ENCODE assay signal across 8 mouse cellular contexts in the genomic region with DNA sequence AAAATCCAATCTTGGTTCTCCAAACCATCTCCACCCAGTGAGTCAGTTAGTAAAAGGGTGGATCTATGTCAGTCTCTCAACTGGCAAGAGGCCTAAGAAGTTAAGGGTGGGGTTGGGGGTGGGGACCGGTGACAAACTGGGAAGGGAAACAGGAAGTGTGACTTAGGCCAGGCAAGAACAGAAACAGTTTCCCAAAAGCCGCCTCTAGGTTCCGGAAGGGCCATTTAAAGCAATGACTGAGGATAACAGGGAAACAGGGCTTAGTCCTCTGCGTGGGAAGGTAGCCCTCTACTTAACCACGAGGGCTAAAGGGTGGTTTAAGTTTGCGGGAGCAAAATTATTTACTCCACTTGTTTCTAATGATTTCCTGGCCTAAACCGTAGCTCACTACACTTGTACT. TPM values are rescaled to one million over a fixed set of nuclear protein-coding genes. Genes with fewer than 3 reads are reported as not detected.
DNase-seq lines count a peak whose midpoint lies in the region; ATAC-seq and TF ChIP-seq lines count a peak whose summit lies in the region.

No protein-coding gene starts in this region.

- H3K36me3 ChIP-seq in forebrain, postnatal 0 days (ENCODE audit: insufficient read depth), result no peaks in the 10 kb centered on the region
- H3K36me3 ChIP-seq in hindbrain, embryonic 15.5 days, result no peaks in the 10 kb centered on the region
- peaks cover 18% of the 10 kb centered on the region for H3K36me3 ChIP-seq in liver, embryonic 12.5 days
- H3K36me3 ChIP-seq in myocyte (ENCODE audit: control insufficient read depth, insufficient read depth), result no peaks in the 10 kb centered on the region

- H3K4me1 ChIP-seq in forebrain, postnatal 0 days (ENCODE audit: insufficient read depth), result no peaks in the 10 kb centered on the region
- peaks cover 17% of the 10 kb centered on the region; the same call in 1 of the 2 replicates for H3K4me1 ChIP-seq in hindbrain, embryonic 15.5 days (replicated peaks)
- H3K4me1 ChIP-seq in liver, embryonic 12.5 days, result peaks cover 40% of the 10 kb centered on the region

- no peaks in the 10 kb centered on the region for H3K9me3 ChIP-seq in forebrain, postnatal 0 days (ENCODE audit: low read length)
- no peaks in the 10 kb centered on the region for H3K9me3 ChIP-seq in hindbrain, embryonic 15.5 days
- no peaks in the 10 kb centered on the region for H3K9me3 ChIP-seq in liver, embryonic 12.5 days (replicated peaks)

- peak overlapping the region; percentile 46; the same call in 1 of the 2 replicates for H3K27ac ChIP-seq in forebrain, postnatal 0 days (ENCODE audit: low read depth, low read length)
- H3K27ac ChIP-seq in hindbrain, embryonic 15.5 days (replicated peaks), result peak overlapping the region; percentile 65; the same call in 1 of the 2 replicates
- H3K27ac ChIP-seq in liver, embryonic 12.5 days, result peak overlapping the region; percentile 94

- H3K4me3 ChIP-seq in forebrain, postnatal 0 days (ENCODE audit: low read depth, low read length), result peak overlapping the region; percentile 67
- H3K4me3 ChIP-seq in hindbrain, embryonic 15.5 days, result peak overlapping the region; percentile 82
- peak overlapping the region; percentile 86 for H3K4me3 ChIP-seq in liver, embryonic 12.5 days
- peak overlapping the region; percentile 81 for H3K4me3 ChIP-seq in myocyte

- TF ChIP-seq POLR2A in myocyte (IDR thresholded peaks at IDR 0.05; ENCODE audit: insufficient read length, low read depth), result no peak

- H3ac ChIP-seq in myocyte (ENCODE audit: control insufficient read depth, insufficient read length), result peak overlapping the region; percentile 25

- ATAC-seq in forebrain, postnatal 0 days, result no peak
- ATAC-seq in hindbrain, embryonic 15.5 days (ENCODE audit: low FRiP score, low read depth), result no peak
- peak; percentile 85 for ATAC-seq in liver, embryonic 12.5 days

- H3K4me2 ChIP-seq in forebrain, postnatal 0 days (ENCODE audit: low read depth), result peak overlapping the region; percentile 71
- H3K4me2 ChIP-seq in hindbrain, embryonic 15.5 days, result peak overlapping the region; percentile 95
- peak overlapping the region; percentile 82 for H3K4me2 ChIP-seq in liver, embryonic 12.5 days
- peak overlapping the region; percentile 99 for H3K4me2 ChIP-seq in myocyte (ENCODE audit: low read depth)

- peaks cover 33% of the 10 kb centered on the region for H3K79me2 ChIP-seq in myocyte (ENCODE audit: control insufficient read depth, insufficient read depth)

- no peak for TF ChIP-seq CTCF in forebrain, postnatal 0 days (IDR thresholded peaks at IDR 0.05; ENCODE audit: low read depth)

- peak overlapping the region; percentile 68; the same call in 1 of the 2 replicates for H3K9ac ChIP-seq in forebrain, postnatal 0 days
- peak overlapping the region; percentile 62; the same call in 1 of the 2 replicates for H3K9ac ChIP-seq in hindbrain, embryonic 15.5 days
- H3K9ac ChIP-seq in liver, embryonic 12.5 days, result peak overlapping the region; percentile 92

- no peaks in the 10 kb centered on the region for H3K27me3 ChIP-seq in forebrain, postnatal 0 days (ENCODE audit: insufficient read depth, low read length)
- H3K27me3 ChIP-seq in hindbrain, embryonic 15.5 days, result no peaks in the 10 kb centered on the region
- no peaks in the 10 kb centered on the region for H3K27me3 ChIP-seq in liver, embryonic 12.5 days (replicated peaks)
- H3K27me3 ChIP-seq in myocyte (ENCODE audit: control insufficient read depth, insufficient read depth, insufficient read length), result no peaks in the 10 kb centered on the region

- peak; percentile 55 to 86 for DNase-seq in adrenal gland, adult (ENCODE audit: inconsistent age in 2 of 2, low spot score in 1 of 2)
- no peak for DNase-seq in adrenal gland, postnatal 4 days (ENCODE audit: low spot score in 2 of 2)
- DNase-seq in brain, adult 2 months (ENCODE audit: low read depth, low spot score), result peak; percentile 57
- DNase-seq in forebrain, postnatal 0 days, result no peak
- DNase-seq in cerebellum, adult 9-10 months, result no peak

- WGBS in forebrain, postnatal 0 days, result 30% methylated on average over 7 of the region's 7 CpGs
- 29% methylated on average over 7 of the region's 7 CpGs for WGBS in hindbrain, embryonic 15.5 days
- WGBS in liver, embryonic 12.5 days (ENCODE audit: insufficient replicate concordance), result 2% methylated on average over 7 of the region's 7 CpGs

TF ChIP-seq in myocyte, 11 proteins besides CTCF, POLR2A, EP300 and RAD21:
- TF ChIP-seq SRF (IDR thresholded peaks at IDR 0.05; ENCODE audit: control insufficient read depth, insufficient read length, low read depth), result peak; percentile 95
- TF ChIP-seq POLR2AphosphoS2 (IDR thresholded peaks at IDR 0.05; ENCODE audit: insufficient read length, low read depth), result no peak

RNA-seq across cellular contexts. Expression of gene Anxa7, which starts 1.1 kb away (rescaled TPM):
- total RNA-seq in adrenal gland, postnatal 4 days (2021), result 10 to 100 TPM; 81.0 to 81.8 TPM
- 36.7 and 43.0 TPM in 2 replicates for total RNA-seq in forebrain, postnatal 0 days (2014; rRNA removed)
- 20.9 and 21.2 TPM in 2 replicates for polyA plus RNA-seq in forebrain, postnatal 0 days (2015; fragmentation: Nextera tagmentation; extraction: Ambion mirVana)
- polyA plus RNA-seq in hindbrain, embryonic 15.5 days (2015; fragmentation: Nextera tagmentation; extraction: Ambion mirVana), result 15.8 and 20.6 TPM in 2 replicates
- 49.2 and 51.4 TPM in 2 replicates for polyA plus RNA-seq in liver, embryonic 12.5 days (2016; fragmentation: Nextera tagmentation; extraction: Ambion mirVana)
- polyA plus RNA-seq in myocyte (2012; fragmentation: generic; extraction: Trizol), result 75.0 TPM

RNA-seq across cellular contexts. Expression of gene Mss51, which starts 17.9 kb away (rescaled TPM):
- 1 to 10 TPM; 2.2 to 2.6 TPM for total RNA-seq in adrenal gland, postnatal 4 days (2021)
- total RNA-seq in forebrain, postnatal 0 days (2014; rRNA removed), result 0.14 and 0.15 TPM in 2 replicates
- not detected in 2 replicates for polyA plus RNA-seq in forebrain, postnatal 0 days (2015; fragmentation: Nextera tagmentation; extraction: Ambion mirVana)
- polyA plus RNA-seq in hindbrain, embryonic 15.5 days (2015; fragmentation: Nextera tagmentation; extraction: Ambion mirVana), result 0.39 and 0.67 TPM in 2 replicates
- polyA plus RNA-seq in liver, embryonic 12.5 days (2016; fragmentation: Nextera tagmentation; extraction: Ambion mirVana), result 0.48 and 0.57 TPM in 2 replicates
- 7.2 TPM for polyA plus RNA-seq in myocyte (2012; fragmentation: generic; extraction: Trizol)

RNA-seq across cellular contexts. Expression of gene Cfap70, which starts 26.8 kb away (rescaled TPM):
- total RNA-seq in adrenal gland, postnatal 4 days (2021), result 1 to 10 TPM; 1.7 to 5.2 TPM
- 1.5 and 2.1 TPM in 2 replicates for total RNA-seq in forebrain, postnatal 0 days (2014; rRNA removed)
- polyA plus RNA-seq in forebrain, postnatal 0 days (2015; fragmentation: Nextera tagmentation; extraction: Ambion mirVana), result 0.88 and 1.4 TPM in 2 replicates
- polyA plus RNA-seq in hindbrain, embryonic 15.5 days (2015; fragmentation: Nextera tagmentation; extraction: Ambion mirVana), result 1.1 and 1.5 TPM in 2 replicates
- 0.19 and 0.25 TPM in 2 replicates for polyA plus RNA-seq in liver, embryonic 12.5 days (2016; fragmentation: Nextera tagmentation; extraction: Ambion mirVana)
- not detected for polyA plus RNA-seq in myocyte (2012; fragmentation: generic; extraction: Trizol)

Comparison
In these comparisons a context has a peak if more than half of its experiments do, and no peak if none do; other contexts are left out.
1. DNase-seq: peak in adrenal gland, adult (2 of 2) and brain, adult 2 months (single experiment); none in adrenal gland, postnatal 4 days (0 of 2), forebrain, postnatal 0 days (single experiment) and cerebellum, adult 9-10 months (single experiment).
2. Peak in every context shown above with its lines, with median percentiles within 50 percentile points of each other: H3K27ac ChIP-seq, H3K4me2 ChIP-seq, H3K4me3 ChIP-seq and H3K9ac ChIP-seq.